Mouse (Mus musculus) small intestine, adult 2 months (tissue): Measurements from ENCODE around the gene Papola.

Source experiments
- CTCF ChIP-seq: fragments of 200-500 bp; IDR thresholded peaks from 2 replicates; pipeline ENCODE4 v1.5.1; 2012; ENCODE audit warnings: low read depth, mild to moderate bottlenecking, control low read depth, inconsistent platforms, low read length, moderate library complexity, mixed read lengths; ENCODE audit not compliant: insufficient replicate concordance, insufficient read length; ENCODE audit errors: extremely low read depth
- POLR2A ChIP-seq: fragments of 200-500 bp; IDR thresholded peaks from 2 replicates; pipeline ENCODE4 v1.6.1; 2012; ENCODE audit warnings: low read depth, mild to moderate bottlenecking, control low read depth, inconsistent platforms, low read length, moderate library complexity

- no peak for TF ChIP-seq CTCF
- TF ChIP-seq POLR2A = no peak
Observed at GRCm38 (mm10) chr12:105852798-105853197, 68.3 kb downstream of the Papola start.
